Mouse (Mus musculus) CH12.LX (cell line): ENCODE data around the gene Ccdc88a.

Experiments
- CTCF ChIP-seq, 2 experiments: IDR thresholded peaks in 1 of 2; conservative IDR thresholded peaks in 1 of 2; 2 replicates each; pipeline ENCODE4 v1.5.1; 2011 to 2012; ENCODE audit warnings: low read depth in 2 of 2, low read length in 2 of 2, improper control_type of control experiment in 1 of 2, inconsistent platforms in 1 of 2, mild to moderate bottlenecking in 1 of 2, moderate library complexity in 1 of 2
- E2F4 ChIP-seq: IDR thresholded peaks from 2 replicates; pipeline ENCODE4 v1.6.1; 2011; ENCODE audit warnings: low read depth, low read length, improper control_type of control experiment; ENCODE audit not compliant: insufficient replicate concordance
- ELF1 ChIP-seq: IDR thresholded peaks from 2 replicates; pipeline ENCODE4 v1.6.1; 2014; ENCODE audit warnings: low read depth, mild to moderate bottlenecking, inconsistent platforms, low read length, improper control_type of control experiment
- EP300 ChIP-seq: IDR thresholded peaks from 2 replicates; pipeline ENCODE4 v1.6.1; 2011; ENCODE audit warnings: low read length, improper control_type of control experiment
- ETS1 ChIP-seq: conservative IDR thresholded peaks from 2 replicates; pipeline ENCODE4 v1.6.1; 2012; ENCODE audit warnings: low read depth, mild to moderate bottlenecking, inconsistent platforms, low read length, improper control_type of control experiment, moderate library complexity
- GABPA ChIP-seq: IDR thresholded peaks from 2 replicates; pipeline ENCODE4 v1.6.1; 2012; ENCODE audit warnings: low read depth, low read length, improper control_type of control experiment, inconsistent platforms; ENCODE audit not compliant: insufficient replicate concordance
- JUND ChIP-seq: conservative IDR thresholded peaks from 2 replicates; pipeline ENCODE4 v1.6.1; 2011; ENCODE audit warnings: low read depth, low read length, improper control_type of control experiment
- MAZ ChIP-seq: IDR thresholded peaks from 2 replicates; pipeline ENCODE4 v1.6.1; 2012; ENCODE audit warnings: low read depth, mild to moderate bottlenecking, inconsistent platforms, low read length, improper control_type of control experiment, moderate library complexity
- NRF1 ChIP-seq: IDR thresholded peaks from 2 replicates; pipeline ENCODE4 v1.6.1; 2014; ENCODE audit warnings: low read depth, mild to moderate bottlenecking, inconsistent platforms, low read length, improper control_type of control experiment, moderate library complexity
- TCF12 ChIP-seq: IDR thresholded peaks from 2 replicates; pipeline ENCODE4 v1.6.1; 2014; ENCODE audit warnings: low read depth, mild to moderate bottlenecking, inconsistent platforms, low read length, improper control_type of control experiment
- USF1 ChIP-seq: IDR thresholded peaks from 2 replicates; pipeline ENCODE4 v1.6.1; 2014; ENCODE audit warnings: low read depth, mild to moderate bottlenecking, inconsistent platforms, low read length, improper control_type of control experiment
- ZNF384 ChIP-seq: IDR thresholded peaks from 2 replicates; pipeline ENCODE4 v1.6.1; 2012; ENCODE audit warnings: low read depth, low read length, improper control_type of control experiment, inconsistent platforms

DNA sequence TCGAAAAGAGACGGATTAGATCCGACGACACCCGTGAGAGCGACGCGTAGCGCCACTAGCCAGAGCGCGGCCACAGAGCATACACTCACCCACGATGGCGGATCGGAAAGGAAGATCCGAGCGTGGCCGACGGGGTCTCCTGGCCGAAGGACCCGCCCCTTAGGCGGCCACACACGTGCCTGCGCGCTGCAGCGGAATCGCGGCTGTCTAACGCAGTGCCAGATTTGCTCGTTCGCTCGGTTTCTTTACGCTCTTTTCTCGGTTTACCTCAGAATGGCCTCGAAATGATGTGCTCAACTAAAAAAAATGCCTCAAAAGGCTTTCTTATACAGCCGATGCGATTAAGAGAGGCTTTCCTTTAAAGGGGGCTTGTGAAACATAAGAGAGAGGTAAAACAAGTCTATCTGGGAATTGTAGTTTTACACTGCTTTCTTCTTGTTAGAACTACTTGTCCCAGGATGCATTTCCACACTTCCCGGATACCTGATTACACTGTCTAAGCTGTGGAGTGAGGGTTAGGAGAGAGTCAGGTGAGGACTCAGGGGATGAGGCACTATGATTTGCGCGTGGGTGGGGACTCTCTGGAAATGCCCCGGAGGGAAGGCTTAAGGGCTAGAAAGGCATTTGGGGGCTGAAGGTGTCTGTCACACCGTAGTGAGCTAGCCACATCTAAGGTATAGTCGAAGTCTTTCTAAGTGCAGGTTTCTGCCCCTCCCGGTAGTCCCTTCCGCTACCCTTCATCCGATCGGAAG is 174.5 kb downstream of the Ccdc88a start, which contains the start of the genes Clhc1 and Rps27a:
- TF ChIP-seq JUND (no peak; the same call in 1 of the 2 replicates), ELF1 (peak; percentile 88), ZNF384 (no peak), E2F4 (0 out of 2 replicates have a peak, but pooled peaks have one; percentile 18), CTCF (conservative IDR thresholded peaks at IDR 0.05 in 1 of 2, IDR thresholded peaks at IDR 0.05 in 1 of 2; ENCODE audit: low read depth in 2 of 2, low read length in 2 of 2) (peak in 1 of 2 experiments; percentile 0; a peak in 1 of 4 replicates), NRF1 (no peak; the same call in 1 of the 2 replicates), EP300 (no peak), ETS1 (peak; percentile 39), TCF12 (peak; percentile 90), MAZ (no peak; the same call in 1 of the 2 replicates), GABPA (peak; percentile 61; the same call in 1 of the 2 replicates), USF1 (no peak; the same call in 1 of the 2 replicates)
